9 mouse cellular contexts compared by ENCODE assay signal in the genomic region with DNA sequence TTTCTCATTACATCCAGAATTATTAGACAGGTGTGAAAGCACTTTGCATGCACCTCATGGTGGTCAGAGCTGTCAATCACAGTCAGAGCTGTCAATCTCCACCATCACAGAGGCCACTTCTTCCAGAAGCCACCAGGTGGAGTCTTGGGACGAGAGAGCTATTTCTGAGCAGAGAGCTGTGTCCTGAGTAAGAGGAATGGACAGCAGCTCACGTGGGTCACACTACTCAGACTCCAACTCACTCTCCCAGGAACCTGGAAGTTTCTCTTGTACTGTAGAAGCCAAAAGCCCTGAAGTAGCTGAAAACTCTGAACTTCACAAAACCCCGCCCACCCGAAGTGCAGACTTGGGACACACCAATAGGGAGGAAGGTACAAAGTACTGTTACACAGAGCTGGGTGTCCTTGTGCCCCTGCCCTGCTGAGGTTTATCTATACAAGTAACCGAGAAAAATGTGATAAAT. TPM values are rescaled to one million over a fixed set of nuclear protein-coding genes. Genes with fewer than 3 reads are reported as not detected.
DNase-seq lines count a peak whose midpoint lies in the region; ATAC-seq and TF ChIP-seq lines count a peak whose summit lies in the region.
"Had no signal": no experiment of that assay in that cellular context is flagged by ENCODE, and none has a peak within 500 bp of the region (broad histone marks: within the 10 kb centered on the region; RNA-seq: fewer than 3 reads in every experiment).

No protein-coding gene starts in this region.

- TF ChIP-seq CTCF in bone marrow macrophage, adult 2 months (IDR thresholded peaks at IDR 0.05; ENCODE audit: low read depth, low read length), result peak; percentile 22; the same call in 1 of the 2 replicates

- no peak overlapping the region for H3K4me3 ChIP-seq in bone marrow macrophage, adult 2 months (ENCODE audit: insufficient read depth, low read length)
- H3K4me3 ChIP-seq in kidney, embryonic 14.5 days (ENCODE audit: low read length), result no peak overlapping the region
- H3K4me3 ChIP-seq: limb, embryonic 12.5 days had no signal

- no peak overlapping the region; the same call in 1 of the 2 replicates for H3K27ac ChIP-seq in bone marrow macrophage, adult 2 months (ENCODE audit: insufficient read depth, low read depth, low read length)
- H3K27ac ChIP-seq in kidney, embryonic 14.5 days (ENCODE audit: low read depth, low read length), result no peak overlapping the region
- H3K27ac ChIP-seq: limb, embryonic 12.5 days had no signal

- no peaks in the 10 kb centered on the region for H3K36me3 ChIP-seq in kidney, embryonic 14.5 days (ENCODE audit: control insufficient read depth, insufficient read depth, low read length)
- H3K36me3 ChIP-seq: limb, embryonic 12.5 days had no signal

- H3K9ac ChIP-seq in kidney, embryonic 14.5 days (ENCODE audit: low read depth, low read length), result no peak overlapping the region
- H3K9ac ChIP-seq: limb, embryonic 12.5 days had no signal

- TF ChIP-seq POLR2A in bone marrow macrophage, adult 2 months (IDR thresholded peaks at IDR 0.05; ENCODE audit: borderline replicate concordance, low read depth, low read length), result no peak

- H3K9me3 ChIP-seq in kidney, embryonic 14.5 days (ENCODE audit: control insufficient read depth, low read length), result no peaks in the 10 kb centered on the region
- H3K9me3 ChIP-seq: limb, embryonic 12.5 days had no signal

- peak; percentile 46 to 62 for DNase-seq in cerebellum, postnatal 10 days
- no peak for DNase-seq in cerebellum, adult 8-10 months
- DNase-seq in 416B (ENCODE audit: low read depth), result peak; percentile 63
- peak; percentile 52 to 63 for DNase-seq in thymus, postnatal 36 days
- no peak for DNase-seq in urinary bladder, adult 2 months (ENCODE audit: low spot score)

- WGBS in kidney, embryonic 14.5 days, result 55% methylated on average over 5 of the region's 5 CpGs

- no peak overlapping the region for H3K4me2 ChIP-seq in kidney, embryonic 14.5 days (replicated peaks; ENCODE audit: low read depth, low read length)
- H3K4me2 ChIP-seq: limb, embryonic 12.5 days had no signal

- peaks cover 68% of the 10 kb centered on the region for H3K4me1 ChIP-seq in bone marrow macrophage, adult 2 months (ENCODE audit: control insufficient read depth, insufficient read depth, low read length)
- no peaks in the 10 kb centered on the region for H3K4me1 ChIP-seq in kidney, embryonic 14.5 days (ENCODE audit: control insufficient read depth, insufficient read depth, low read length)
- H3K4me1 ChIP-seq: limb, embryonic 12.5 days had no signal

- H3K27me3 ChIP-seq in kidney, embryonic 14.5 days (ENCODE audit: control insufficient read depth, insufficient read depth, low read length), result no peaks in the 10 kb centered on the region
- H3K27me3 ChIP-seq: limb, embryonic 12.5 days had no signal

- ATAC-seq in kidney, embryonic 14.5 days (ENCODE audit: low FRiP score, low TSS enrichment), result peak; percentile 64; the same call in 1 of the 2 replicates
- peak; percentile 68 for ATAC-seq in megakaryocyte, adult 5-6 weeks (ENCODE audit: poor library complexity, severe bottlenecking)

RNA-seq across cellular contexts. Expression of gene Bid, which starts 13.2 kb away (rescaled TPM):
- 28.1 and 28.9 TPM in 2 replicates for polyA plus RNA-seq in bone marrow macrophage, adult 2 months (2012; ENCODE audit: insufficient read depth, insufficient read length, missing spikeins)
- polyA plus RNA-seq in kidney, embryonic 14.5 days (2014; fragmentation: Nextera tagmentation; extraction: Ambion mirVana), result 19.6 and 25.1 TPM in 2 replicates
- 74.3 and 89.0 TPM in 2 replicates for total RNA-seq in megakaryocyte, adult 5-6 weeks (2015)
- total RNA-seq in megakaryocyte, adult 5-6 weeks (2017), result 48.1 and 51.6 TPM in 2 replicates
- 15.7 and 18.8 TPM in 2 replicates for polyA plus RNA-seq in urinary bladder, adult 2 months (2012; rRNA removed)

Comparison
In these comparisons a context has a peak if more than half of its experiments do, and no peak if none do; other contexts are left out.
1. DNase-seq: peak in cerebellum, postnatal 10 days (2 of 2), 416B (single experiment) and thymus, postnatal 36 days (2 of 2); none in cerebellum, adult 8-10 months (single experiment) and urinary bladder, adult 2 months (single experiment).